Mouse (Mus musculus) thymus, adult 18-20 months (tissue): ENCODE data around the gene Rps15.
"Not testable (repeated sequence)": the region's sequence is repeated elsewhere in the genome, so short reads cannot be mapped to it uniquely, and the experiment has no call there.

Experiments
- DNase-seq, 2 experiments: peaks; one replicate each; pipeline ENCODE4 v3.0.0; 2022; ENCODE audit warnings: mixed read lengths in 2 of 2

The Rps15 gene

DNA sequence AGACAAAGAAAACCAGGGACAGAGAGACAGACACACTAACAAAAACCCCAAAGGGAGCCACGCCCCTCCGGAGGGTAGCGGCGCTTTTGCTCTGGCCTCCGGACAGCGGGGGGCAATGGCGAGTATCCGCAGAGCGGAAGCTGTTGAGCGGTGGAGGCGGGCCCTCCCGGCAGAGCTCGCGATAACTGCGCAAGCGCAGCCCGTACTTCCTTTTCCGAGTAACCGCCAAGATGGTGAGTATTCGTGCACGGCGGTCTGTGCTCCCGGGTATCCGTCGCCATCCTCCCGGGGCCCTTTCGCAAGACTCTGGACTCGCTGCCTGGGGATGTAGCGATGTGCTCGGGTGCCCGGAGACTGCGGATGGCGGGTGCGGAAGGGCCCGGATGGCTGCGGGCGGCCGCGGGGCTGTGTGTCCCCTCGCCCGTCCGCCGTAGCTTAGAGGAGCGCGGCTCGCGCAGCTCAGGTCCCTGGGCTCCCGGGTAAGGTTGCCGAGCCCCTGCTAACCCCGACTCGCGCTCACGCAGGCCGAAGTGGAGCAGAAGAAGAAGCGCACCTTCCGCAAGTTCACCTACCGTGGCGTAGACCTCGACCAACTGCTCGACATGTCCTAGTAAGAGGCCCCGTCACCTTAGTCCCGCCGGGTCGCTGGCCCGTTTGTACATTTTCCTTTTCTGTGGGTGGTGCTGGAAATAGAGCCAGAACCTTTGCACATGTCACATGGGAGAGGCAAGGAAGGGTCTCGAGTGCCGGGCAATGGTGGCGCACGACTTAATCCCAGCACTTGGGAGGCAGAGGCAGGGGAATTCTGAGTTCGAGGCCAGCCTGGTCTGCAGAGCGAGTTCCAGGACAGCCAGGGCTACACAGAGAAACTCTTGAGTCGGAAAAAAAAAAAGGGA, at the start of gene Rps15:
Rps15 (plus strand) TSS at position 203 of the 896 bp plus-strand sequence.
- peak; percentile 88 to 89 for DNase-seq

GRCm38 (mm10) chr10:80242607-80243006, 49.6 kb upstream of the Rps15 start:
- DNase-seq: no peak

- DNase-seq: no peak
Measured at GRCm38 (mm10) chr10:80244791-80245399, 47.4 kb upstream of the Rps15 start.

GRCm38 (mm10) chr10:80245600-80245999, 46.7 kb upstream of the Rps15 start:
- DNase-seq: peak; percentile 34 to 51

DNA sequence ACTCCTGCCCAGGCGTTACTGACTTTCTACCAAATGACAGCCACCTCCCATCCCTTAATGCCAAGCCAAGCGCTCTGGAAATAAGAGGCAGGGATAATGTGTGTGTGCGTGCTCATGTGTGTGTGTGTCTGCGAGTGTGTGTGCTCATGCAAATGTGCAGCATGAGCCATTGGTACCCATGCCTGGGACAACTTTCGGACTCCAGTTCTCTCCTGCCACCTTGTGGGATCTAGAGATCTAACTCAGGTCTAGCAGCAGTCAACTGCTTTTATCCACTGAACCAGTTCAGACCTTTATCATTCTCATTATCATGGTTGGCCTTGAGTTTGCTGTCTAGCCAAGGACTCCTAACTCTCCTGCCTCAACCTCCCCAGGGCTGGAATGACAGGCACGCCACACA, 44.4 kb upstream of the Rps15 start:
- no peak for DNase-seq

GRCm38 (mm10) chr10:80248437-80248836, 43.8 kb upstream of the Rps15 start:
- DNase-seq: not testable (repeated sequence)

DNA sequence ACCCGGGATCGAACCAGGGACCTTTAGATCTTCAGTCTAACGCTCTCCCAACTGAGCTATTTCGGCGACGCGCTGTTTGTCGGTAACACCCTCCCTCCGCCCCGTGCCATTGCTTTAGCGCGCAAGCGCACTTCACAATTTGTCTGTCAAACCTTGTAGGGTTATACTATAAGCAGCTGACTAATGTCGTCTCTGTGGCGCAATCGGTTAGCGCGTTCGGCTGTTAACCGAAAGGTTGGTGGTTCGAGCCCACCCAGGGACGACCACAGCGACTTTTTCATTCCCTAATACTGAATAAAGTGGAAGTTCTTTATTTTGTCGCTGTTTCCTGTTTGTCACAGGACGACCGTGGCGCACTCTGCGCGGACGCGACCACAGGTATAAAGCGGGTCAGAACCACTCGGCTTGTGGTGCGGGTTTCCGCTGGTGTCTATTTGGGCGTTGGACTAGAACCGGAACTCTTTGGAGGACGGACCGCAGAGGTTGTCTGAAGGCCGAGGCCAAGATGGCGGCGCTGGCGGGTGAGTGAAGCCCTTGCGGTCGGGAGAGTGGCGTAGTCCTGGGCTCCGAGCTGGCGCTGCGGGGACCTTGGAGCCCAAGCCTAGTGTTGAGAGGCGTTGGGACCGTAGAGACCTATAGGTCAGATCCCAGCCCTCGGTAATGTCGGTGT, 43.1 kb upstream of the Rps15 start, which contains the start of gene Ndufs7:
Ndufs7 (plus strand) TSS at position 151 of the 670 bp plus-strand sequence.
- peak; percentile 88 to 94 for DNase-seq

GRCm38 (mm10) chr10:80250059-80250458, 42.2 kb upstream of the Rps15 start:
- no peak for DNase-seq

DNA sequence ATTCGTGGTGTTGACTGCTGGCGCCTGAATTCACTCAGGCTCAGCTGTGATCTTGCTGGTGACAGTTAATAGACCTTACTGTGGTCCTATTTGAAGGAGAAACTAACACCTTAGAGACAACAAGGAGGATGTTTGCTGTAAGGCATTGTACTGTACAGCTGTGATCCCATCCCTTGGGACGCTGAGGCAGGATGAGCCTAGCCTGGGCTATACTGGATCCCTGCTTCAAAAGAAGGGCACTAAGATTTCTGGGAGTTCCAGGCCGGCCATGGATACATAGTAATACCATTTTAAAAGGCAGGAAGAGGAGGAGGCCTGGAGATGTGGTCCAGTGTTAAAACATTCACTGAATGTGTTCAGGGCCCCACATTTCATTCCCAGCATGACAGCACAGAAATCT, 41.7 kb upstream of the Rps15 start:
- DNase-seq: no peak

DNA sequence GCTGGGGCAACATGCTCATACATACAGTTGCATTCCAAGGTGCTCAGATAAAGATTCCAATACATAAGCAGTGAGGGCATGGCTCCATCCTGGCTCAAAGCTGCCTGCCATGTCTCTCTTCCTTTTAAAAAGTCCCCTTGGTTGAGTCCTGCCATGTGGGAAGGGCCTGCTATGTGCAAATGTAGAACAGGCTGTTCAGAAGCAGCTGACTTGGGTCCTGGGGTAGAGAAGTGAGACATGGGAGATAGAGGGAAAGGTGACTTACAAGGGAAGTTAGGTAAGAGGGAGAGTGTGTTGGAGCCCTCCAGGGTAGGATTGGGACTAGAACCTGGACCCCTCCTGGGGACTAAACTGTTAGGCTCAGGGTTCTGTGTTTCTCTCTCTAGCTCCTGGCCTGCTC, 40.2 kb upstream of the Rps15 start:
- no peak for DNase-seq

DNA sequence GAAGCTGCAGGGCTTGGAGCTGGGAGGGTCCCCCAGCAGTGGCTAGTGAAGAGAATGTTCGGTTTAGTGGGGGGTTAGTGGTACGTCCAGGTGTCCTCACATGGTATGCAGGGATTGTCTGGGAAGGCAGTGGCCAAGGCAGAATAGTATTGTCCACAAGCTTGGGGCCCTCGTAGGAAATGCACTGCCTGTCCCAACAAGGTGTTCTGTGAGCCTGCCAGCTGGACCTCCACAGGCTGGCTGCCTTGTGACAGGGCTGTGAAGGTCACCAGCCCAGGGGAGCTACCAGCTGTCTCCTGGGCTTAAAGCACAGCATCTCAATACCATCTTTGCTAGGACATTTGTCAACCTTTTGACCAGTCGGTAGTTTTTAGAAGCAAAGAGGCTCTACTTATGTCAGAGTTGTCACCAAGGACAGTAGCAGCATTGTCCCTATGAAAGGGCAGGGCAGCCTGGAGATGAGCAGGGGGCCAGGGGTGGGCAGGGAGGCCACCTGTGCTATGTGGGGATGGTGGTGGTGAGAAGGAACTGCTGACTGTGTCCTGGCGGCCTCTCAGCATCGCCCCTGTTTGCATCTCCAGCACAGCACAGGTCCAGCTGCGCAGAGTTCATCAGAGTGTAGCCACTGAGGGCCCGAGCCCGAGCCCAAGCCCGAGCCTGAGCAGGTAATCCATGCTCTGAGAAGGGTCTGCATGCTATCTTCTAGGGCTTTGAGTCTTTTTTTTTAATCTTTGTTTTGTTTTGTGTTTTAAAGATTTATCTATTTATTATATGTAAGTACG, 39.6 kb upstream of the Rps15 start:
- DNase-seq: no peak

- no peak for DNase-seq
Measured at GRCm38 (mm10) chr10:80253551-80253950, 38.7 kb upstream of the Rps15 start.

DNA sequence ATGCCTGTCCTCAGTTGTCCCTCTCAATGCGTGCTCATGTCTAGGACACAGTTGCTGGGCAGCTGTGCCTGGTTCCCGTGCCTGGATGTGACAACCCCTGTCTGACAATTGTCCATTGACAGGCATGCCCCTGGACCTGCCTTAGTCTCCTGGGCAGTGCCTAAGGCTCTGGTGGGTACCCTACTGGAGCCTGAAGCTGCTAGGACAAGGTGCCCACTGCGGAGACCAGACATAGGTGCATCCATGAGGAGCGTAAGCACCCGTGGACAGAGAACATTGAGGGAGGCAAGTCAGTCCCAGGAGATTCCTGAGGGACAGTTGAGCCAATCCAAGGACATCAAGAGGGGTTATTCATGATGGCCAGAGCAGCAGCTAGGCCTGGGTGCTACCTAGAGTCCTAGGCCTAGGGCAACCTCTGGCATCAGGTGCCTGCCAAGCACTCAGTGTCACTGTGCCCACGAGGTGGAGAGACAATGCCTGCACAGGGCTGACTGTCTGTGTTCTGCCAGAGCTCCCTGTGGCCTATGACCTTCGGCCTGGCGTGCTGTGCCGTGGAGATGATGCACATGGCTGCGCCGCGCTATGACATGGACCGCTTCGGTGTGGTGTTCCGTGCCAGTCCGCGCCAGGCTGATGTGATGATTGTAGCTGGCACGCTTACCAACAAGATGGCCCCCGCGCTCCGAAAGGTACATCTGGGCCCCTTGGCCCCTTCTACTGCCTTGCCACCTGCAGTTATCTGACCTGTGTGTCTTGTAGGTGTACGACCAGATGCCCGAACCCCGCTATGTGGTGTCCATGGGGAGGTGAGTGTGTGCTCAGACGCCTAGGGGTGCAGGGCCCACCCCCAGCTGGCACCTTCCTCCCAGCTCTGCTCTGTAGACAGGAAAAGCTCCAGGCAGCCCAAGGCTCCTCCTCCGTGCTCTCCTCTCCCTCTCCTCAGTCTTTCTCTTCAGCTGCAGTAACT, 37.6 kb upstream of the Rps15 start:
- no peak for DNase-seq

- DNase-seq: no peak
Measured at GRCm38 (mm10) chr10:80255881-80256535, 36.2 kb upstream of the Rps15 start.

- DNase-seq: no peak
Measured at GRCm38 (mm10) chr10:80257936-80258335, 34.3 kb upstream of the Rps15 start.

GRCm38 (mm10) chr10:80258752-80259462, 33.3 kb upstream of the Rps15 start:
- no peak for DNase-seq

GRCm38 (mm10) chr10:80259463-80259805, 32.8 kb upstream of the Rps15 start:
- DNase-seq: no peak

DNA sequence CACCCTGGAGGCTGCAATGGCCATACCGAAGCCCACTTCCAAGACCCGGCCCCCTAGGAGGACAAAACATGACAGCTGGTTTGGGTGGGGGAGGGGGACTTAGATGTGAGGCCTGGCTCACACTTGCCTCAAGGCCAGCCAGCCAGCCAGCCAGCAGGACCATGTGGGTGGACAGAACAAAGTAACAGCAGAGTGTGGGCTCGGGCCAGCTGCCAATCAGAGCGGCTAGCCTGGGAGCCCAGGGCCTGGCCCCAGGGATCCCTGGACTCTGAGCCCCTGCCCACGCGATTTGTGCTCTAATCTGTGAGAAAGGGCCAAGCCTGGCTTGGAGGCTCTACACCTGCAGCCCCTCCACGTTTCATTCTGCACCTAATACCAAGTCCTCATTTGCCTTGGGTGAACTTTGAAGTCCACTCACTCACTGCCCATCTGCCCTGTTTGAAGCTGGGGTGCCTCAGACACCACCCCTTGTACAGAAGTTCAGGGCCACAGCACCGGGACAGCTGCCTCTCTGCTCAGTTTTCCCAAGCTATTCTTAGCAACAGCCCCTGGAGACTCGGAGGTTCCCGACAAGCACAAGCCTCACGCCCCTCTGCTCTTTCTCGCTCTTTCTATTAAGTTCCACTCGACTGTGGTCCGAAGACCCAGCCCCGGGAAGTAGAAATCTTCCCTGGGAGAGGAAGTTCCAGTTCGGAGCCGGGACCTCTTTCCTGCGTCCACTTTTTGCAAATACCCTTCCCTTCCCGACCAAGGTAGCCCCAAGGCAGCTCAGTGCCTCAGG, 32.2 kb upstream of the Rps15 start:
- DNase-seq: no peak
